23 mouse cellular contexts compared by ENCODE assay signal in the genomic region with DNA sequence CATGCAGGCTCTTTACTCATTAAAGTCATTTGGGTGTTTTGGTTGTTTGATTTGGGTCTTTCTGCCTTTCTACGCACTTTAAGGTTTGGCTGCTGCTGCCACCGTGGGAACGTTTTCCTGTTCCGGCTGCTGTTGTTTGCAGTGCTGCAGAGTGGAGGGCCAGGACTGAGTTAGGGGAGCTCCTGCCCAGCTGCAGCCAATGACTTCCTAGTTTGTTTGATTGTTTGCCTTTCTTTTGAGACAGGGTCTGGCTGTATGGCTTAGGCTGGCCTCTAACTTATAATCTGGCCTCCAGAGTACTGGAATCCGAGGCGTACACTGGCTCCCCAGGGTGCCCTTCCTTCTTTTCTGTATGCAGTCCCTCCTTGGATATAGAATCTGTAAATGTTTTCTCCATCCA. TPM values are rescaled to one million over a fixed set of nuclear protein-coding genes. Genes with fewer than 3 reads are reported as not detected.
DNase-seq lines count a peak whose midpoint lies in the region; ATAC-seq and TF ChIP-seq lines count a peak whose summit lies in the region.
"Had no signal": no experiment of that assay in that cellular context is flagged by ENCODE, and none has a peak within 500 bp of the region (broad histone marks: within the 10 kb centered on the region; RNA-seq: fewer than 3 reads in every experiment).

No protein-coding gene starts in this region.

- intact Hi-C loops in gastrocnemius, adult 2 months (cut with DNase I) = no loop called here
- intact Hi-C loops in gastrocnemius, postnatal 36 days (cut with DNase I) = no loop called here

- TF ChIP-seq EP300 in stomach, postnatal 0 days (optimal IDR thresholded peaks at IDR 0.05) = no peak

- no peak overlapping the region for H3K9ac ChIP-seq in liver, adult 2 months (ENCODE audit: low read depth, low read length)
- no peak overlapping the region for H3K9ac ChIP-seq in liver, embryonic 11.5 days (ENCODE audit: low read depth, low read length)
- H3K9ac ChIP-seq in stomach, embryonic 15.5 days = no peak overlapping the region
- no peak overlapping the region for H3K9ac ChIP-seq in stomach, postnatal 0 days (ENCODE audit: low read length)
- H3K9ac ChIP-seq: forebrain, embryonic 15.5 days; limb, embryonic 15.5 days; neural tube, embryonic 13.5 days had no signal

- no peak for DNase-seq in gastrocnemius, adult 2 months
- no peak for DNase-seq in gastrocnemius, postnatal 36 days
- no peak for DNase-seq in liver, adult 2 months (ENCODE audit: extremely low read depth, low read depth, low spot score)
- DNase-seq in liver, embryonic 11.5 days (ENCODE audit: low spot score) = no peak
- no peak for DNase-seq in stomach, postnatal 0 days (ENCODE audit: low spot score)
- no peak for DNase-seq in layer of hippocampus, postnatal 10 days (ENCODE audit: low spot score in 2 of 2)
- no peak for DNase-seq in c-Kit-positive CD71-positive TER-119-positive erythroid progenitor cells, embryonic 14.5 days (ENCODE audit: low spot score)
- DNase-seq: adrenal gland, postnatal 10 days; cerebellum, adult 11 months; cerebellum, postnatal 14 days; heart, postnatal 4 days; kidney, adult 18-20 months; kidney, postnatal 14 days; lung, postnatal 10 days; thymus, adult 18-20 months had no signal

- H3K79me2 ChIP-seq in liver, adult 2 months (ENCODE audit: control insufficient read depth, insufficient read depth, low read length) = peaks cover 35% of the 10 kb centered on the region

- H3K4me3 ChIP-seq in gastrocnemius, adult 2 months = no peak overlapping the region
- no peak overlapping the region for H3K4me3 ChIP-seq in liver, adult 2 months (ENCODE audit: insufficient read depth, low read depth, low read length)
- H3K4me3 ChIP-seq in liver, embryonic 11.5 days (ENCODE audit: low read depth, low read length) = no peak overlapping the region
- no peak overlapping the region for H3K4me3 ChIP-seq in stomach, embryonic 15.5 days (replicated peaks)
- H3K4me3 ChIP-seq in stomach, postnatal 0 days (ENCODE audit: low read depth, low read length) = no peak overlapping the region
- H3K4me3 ChIP-seq: forebrain, embryonic 15.5 days; layer of hippocampus, adult 2 months; limb, embryonic 15.5 days; neural tube, embryonic 13.5 days had no signal

- H3K4me2 ChIP-seq in liver, embryonic 11.5 days = no peak overlapping the region
- no peak overlapping the region for H3K4me2 ChIP-seq in stomach, embryonic 15.5 days
- no peak overlapping the region for H3K4me2 ChIP-seq in stomach, postnatal 0 days (replicated peaks; ENCODE audit: low read depth)
- H3K4me2 ChIP-seq: forebrain, embryonic 15.5 days; heart, embryonic 11.5 days; limb, embryonic 15.5 days; neural tube, embryonic 13.5 days had no signal

- TF ChIP-seq POLR2A in liver, adult 2 months (IDR thresholded peaks at IDR 0.05; ENCODE audit: extremely low read depth, insufficient read depth, low read length) = no peak

- no peaks in the 10 kb centered on the region for H3K9me3 ChIP-seq in liver, embryonic 11.5 days (ENCODE audit: control insufficient read depth, low read length)
- no peaks in the 10 kb centered on the region for H3K9me3 ChIP-seq in stomach, embryonic 15.5 days
- no peaks in the 10 kb centered on the region for H3K9me3 ChIP-seq in stomach, postnatal 0 days (ENCODE audit: control insufficient read depth, low read length)
- H3K9me3 ChIP-seq: forebrain, embryonic 15.5 days; limb, embryonic 15.5 days; neural tube, embryonic 13.5 days had no signal

- H3K36me3 ChIP-seq in liver, adult 2 months (ENCODE audit: control insufficient read depth, insufficient read depth, low read length) = no peaks in the 10 kb centered on the region
- no peaks in the 10 kb centered on the region for H3K36me3 ChIP-seq in liver, embryonic 11.5 days (ENCODE audit: control insufficient read depth, insufficient read depth, low read length)
- no peaks in the 10 kb centered on the region for H3K36me3 ChIP-seq in stomach, embryonic 15.5 days
- no peaks in the 10 kb centered on the region for H3K36me3 ChIP-seq in stomach, postnatal 0 days (ENCODE audit: control insufficient read depth, insufficient read depth, low read length)
- H3K36me3 ChIP-seq: forebrain, embryonic 15.5 days had no signal

- 27% methylated on average over 6 of the region's 6 CpGs for WGBS in liver, adult 2 months
- WGBS in liver, embryonic 11.5 days = 69% methylated on average over 6 of the region's 6 CpGs
- 32% methylated on average over 6 of the region's 6 CpGs for WGBS in stomach, embryonic 15.5 days
- 49% methylated on average over 6 of the region's 6 CpGs for WGBS in stomach, postnatal 0 days

- no peak for ATAC-seq in liver, embryonic 11.5 days (replicated peaks; ENCODE audit: low FRiP score)
- peak; percentile 40; the same call in 1 of the 2 replicates for ATAC-seq in stomach, embryonic 15.5 days (ENCODE audit: insufficient read depth, low FRiP score, low read depth)
- no peak for ATAC-seq in stomach, postnatal 0 days (ENCODE audit: low FRiP score, low TSS enrichment)
- ATAC-seq: activated CD4-positive, CD25-positive, alpha-beta regulatory T cell, adult 4 months; forebrain, embryonic 15.5 days; hindbrain, postnatal 0 days had no signal

- H3K4me1 ChIP-seq in liver, adult 2 months (ENCODE audit: control insufficient read depth, insufficient read depth, low read length) = peaks cover 35% of the 10 kb centered on the region
- peaks cover 18% of the 10 kb centered on the region; the same call in 1 of the 2 replicates for H3K4me1 ChIP-seq in liver, embryonic 11.5 days (replicated peaks; ENCODE audit: control insufficient read depth, insufficient read depth, low read length)
- H3K4me1 ChIP-seq in stomach, embryonic 15.5 days = peaks cover 18% of the 10 kb centered on the region
- peaks cover 3% of the 10 kb centered on the region; the same call in 1 of the 2 replicates for H3K4me1 ChIP-seq in stomach, postnatal 0 days (replicated peaks; ENCODE audit: control insufficient read depth, insufficient read depth)

- H3K27me3 ChIP-seq in liver, adult 2 months (ENCODE audit: control insufficient read depth, insufficient read depth, low read length) = no peaks in the 10 kb centered on the region
- no peaks in the 10 kb centered on the region for H3K27me3 ChIP-seq in liver, embryonic 11.5 days (replicated peaks; ENCODE audit: control insufficient read depth, insufficient read depth, low read length)
- no peaks in the 10 kb centered on the region for H3K27me3 ChIP-seq in stomach, embryonic 15.5 days (replicated peaks)
- H3K27me3 ChIP-seq in stomach, postnatal 0 days (ENCODE audit: control insufficient read depth, insufficient read depth, low read length) = no peaks in the 10 kb centered on the region
- H3K27me3 ChIP-seq: forebrain, embryonic 15.5 days; limb, embryonic 15.5 days; neural tube, embryonic 13.5 days had no signal

- H3K27ac ChIP-seq in gastrocnemius, adult 2 months = peak overlapping the region; percentile 71
- H3K27ac ChIP-seq in liver, adult 2 months (replicated peaks; ENCODE audit: insufficient read depth, low read depth, low read length) = peak overlapping the region; percentile 80
- H3K27ac ChIP-seq in liver, embryonic 11.5 days (ENCODE audit: low read depth, low read length) = no peak overlapping the region
- H3K27ac ChIP-seq in stomach, embryonic 15.5 days = peak overlapping the region; percentile 35; the same call in 1 of the 2 replicates
- no peak overlapping the region for H3K27ac ChIP-seq in stomach, postnatal 0 days (replicated peaks)
- H3K27ac ChIP-seq: forebrain, embryonic 15.5 days; hindbrain, postnatal 0 days; layer of hippocampus, adult 2 months; limb, embryonic 15.5 days; neural tube, embryonic 13.5 days had no signal

- no peak for TF ChIP-seq CTCF in gastrocnemius, adult 2 months (IDR thresholded peaks at IDR 0.05)
- TF ChIP-seq CTCF in liver, adult 2 months (IDR thresholded peaks at IDR 0.05; ENCODE audit: low read depth, low read length) = no peak
- TF ChIP-seq CTCF in stomach, postnatal 0 days (IDR thresholded peaks at IDR 0.05; ENCODE audit: low read depth) = no peak

RNA-seq across cellular contexts. Expression of gene Rapgef1, which starts 57.0 kb away (rescaled TPM):
- 100 to 1,000 TPM; 135 to 139 TPM for total RNA-seq in gastrocnemius, adult 2 months (2021)
- 100 to 1,000 TPM; 102 to 117 TPM for total RNA-seq in gastrocnemius, postnatal 36 days (2021)
- 11.8 and 16.8 TPM in 2 replicates for total RNA-seq in liver, adult 2 months (2014; rRNA removed)
- 24.9 and 25.3 TPM in 2 replicates for polyA plus RNA-seq in liver, adult 2 months (2012; rRNA removed)
- 15.2 and 16.5 TPM in 2 replicates for polyA plus RNA-seq in liver, embryonic 11.5 days (2014; fragmentation: Nextera tagmentation; extraction: Ambion mirVana)
- 12.7 and 14.5 TPM in 2 replicates for polyA plus RNA-seq in stomach, embryonic 15.5 days (2015; fragmentation: Nextera tagmentation; extraction: Ambion mirVana)
- polyA plus RNA-seq in stomach, postnatal 0 days (2015; fragmentation: Nextera tagmentation; extraction: Ambion mirVana) = 7.2 and 7.6 TPM in 2 replicates
- total RNA-seq in layer of hippocampus, postnatal 10 days (2021) = 100 to 1,000 TPM; 119 to 123 TPM

Comparison
In these comparisons a context has a peak if more than half of its experiments do, and no peak if none do; other contexts are left out.
1. H3K27ac ChIP-seq: peak in gastrocnemius, adult 2 months (single experiment), liver, adult 2 months (single experiment) and stomach, embryonic 15.5 days (single experiment); none in liver, embryonic 11.5 days (single experiment) and stomach, postnatal 0 days (single experiment).